Mouse (Mus musculus) CH12.LX (cell line): ENCODE data around the gene Stag1. TPM values are rescaled to one million over a fixed set of nuclear protein-coding genes. Genes with fewer than 3 reads are reported as not detected.

Experiments used
- DNase-seq: peaks from one replicate; pipeline ENCODE4 v3.0.0-alpha.2; 2013; ENCODE audit errors: extremely low read depth
- H3K27ac ChIP-seq: 2 replicates; pipeline ENCODE4 v1.5.1; 2012; ENCODE audit warnings: low read depth, mild to moderate bottlenecking, control low read depth, moderate library complexity; ENCODE audit not compliant: insufficient read depth
- H3K27me3 ChIP-seq: replicated peaks from 2 replicates; pipeline ENCODE3; 2012; ENCODE audit warnings: inconsistent platforms
- H3K36me3 ChIP-seq, 2 experiments: replicated peaks in 1 of 2; 2 replicates each; pipeline versions ENCODE3 to v1.6.1; 2012; ENCODE audit warnings: inconsistent platforms in 1 of 2, low read length in 1 of 2, mild to moderate bottlenecking in 1 of 2, mixed read lengths in 1 of 2, moderate library complexity in 1 of 2; ENCODE audit not compliant: control insufficient read depth in 1 of 2, insufficient read depth in 1 of 2
- H3K4me1 ChIP-seq, 2 experiments: 2 replicates each; pipeline ENCODE4 v1.6.1; 2012; ENCODE audit warnings: inconsistent platforms in 1 of 2, moderate library complexity in 1 of 2; ENCODE audit not compliant: insufficient read depth in 2 of 2, control insufficient read depth in 1 of 2
- H3K4me2 ChIP-seq: 2 replicates; pipeline ENCODE4 v1.6.1; 2012; ENCODE audit warnings: low read depth, mild to moderate bottlenecking, control low read depth; ENCODE audit not compliant: poor library complexity, insufficient read depth, severe bottlenecking
- H3K4me3 ChIP-seq, 3 experiments: fragments of 150-350 bp in 1 of 3; sonication (generic) in 1 of 3; replicated peaks in 1 of 3; 2 replicates each; pipeline versions ENCODE3 to v1.5.1; 2011 to 2012; ENCODE audit warnings: low read depth in 2 of 3, low read length in 2 of 3, mild to moderate bottlenecking in 2 of 3, moderate library complexity in 2 of 3, control low read depth in 1 of 3, improper control_type of control experiment in 1 of 3, inconsistent platforms in 1 of 3, mixed read lengths in 1 of 3; ENCODE audit not compliant: poor library complexity in 1 of 3
- H3K79me2 ChIP-seq: replicated peaks from 2 replicates; pipeline ENCODE4 v1.6.1; 2012; ENCODE audit warnings: mild to moderate bottlenecking, moderate library complexity; ENCODE audit not compliant: control insufficient read depth, poor library complexity, insufficient read depth, severe bottlenecking; ENCODE audit errors: extremely low read depth
- H3K9ac ChIP-seq: 2 replicates; pipeline ENCODE4 v1.6.1; 2012; ENCODE audit warnings: low read depth, mild to moderate bottlenecking, control low read depth, moderate library complexity; ENCODE audit not compliant: insufficient read depth
- H3K9me3 ChIP-seq: replicated peaks from 2 replicates; pipeline ENCODE3; 2012; ENCODE audit warnings: low read length, inconsistent platforms, mixed read lengths
- BHLHE40 ChIP-seq: IDR thresholded peaks from 2 replicates; pipeline ENCODE4 v1.6.1; 2011; ENCODE audit warnings: mild to moderate bottlenecking, low read depth, low read length, improper control_type of control experiment
- CHD2 ChIP-seq: IDR thresholded peaks from 2 replicates; pipeline ENCODE4 v1.6.1; 2011; ENCODE audit warnings: low read length, improper control_type of control experiment
- E2F4 ChIP-seq: IDR thresholded peaks from 2 replicates; pipeline ENCODE4 v1.6.1; 2011; ENCODE audit warnings: low read depth, low read length, improper control_type of control experiment; ENCODE audit not compliant: insufficient replicate concordance
- GABPA ChIP-seq: IDR thresholded peaks from 2 replicates; pipeline ENCODE4 v1.6.1; 2012; ENCODE audit warnings: low read depth, low read length, improper control_type of control experiment, inconsistent platforms; ENCODE audit not compliant: insufficient replicate concordance
- HCFC1 ChIP-seq: IDR thresholded peaks from 2 replicates; pipeline ENCODE4 v1.6.1; 2012; ENCODE audit warnings: low read depth, mild to moderate bottlenecking, inconsistent platforms, low read length, improper control_type of control experiment
- IRF4 ChIP-seq: IDR thresholded peaks from 2 replicates; pipeline ENCODE4 v1.6.1; 2014; ENCODE audit warnings: low read depth, mild to moderate bottlenecking, inconsistent platforms, low read length, improper control_type of control experiment
- JUN ChIP-seq: IDR thresholded peaks from 2 replicates; pipeline ENCODE4 v1.6.1; 2011; ENCODE audit warnings: low read depth, mild to moderate bottlenecking, low read length, improper control_type of control experiment, moderate library complexity; ENCODE audit not compliant: insufficient read depth
- KAT2A ChIP-seq: IDR thresholded peaks from 2 replicates; pipeline ENCODE4 v1.6.1; 2012; ENCODE audit warnings: low read length, improper control_type of control experiment, inconsistent platforms; ENCODE audit not compliant: insufficient replicate concordance
- MAZ ChIP-seq: IDR thresholded peaks from 2 replicates; pipeline ENCODE4 v1.6.1; 2012; ENCODE audit warnings: low read depth, mild to moderate bottlenecking, inconsistent platforms, low read length, improper control_type of control experiment, moderate library complexity
- MXI1 ChIP-seq: IDR thresholded peaks from 2 replicates; pipeline ENCODE4 v1.6.1; 2011; ENCODE audit warnings: mild to moderate bottlenecking, low read depth, low read length, improper control_type of control experiment
- NRF1 ChIP-seq: IDR thresholded peaks from 2 replicates; pipeline ENCODE4 v1.6.1; 2014; ENCODE audit warnings: low read depth, mild to moderate bottlenecking, inconsistent platforms, low read length, improper control_type of control experiment, moderate library complexity
- RCOR1 ChIP-seq: conservative IDR thresholded peaks from 2 replicates; pipeline ENCODE4 v1.6.1; 2012; ENCODE audit warnings: low read depth, mild to moderate bottlenecking, inconsistent platforms, low read length, improper control_type of control experiment
- SIN3A ChIP-seq: IDR thresholded peaks from 2 replicates; pipeline ENCODE4 v1.6.1; 2012; ENCODE audit warnings: low read length, improper control_type of control experiment, inconsistent platforms
- SMC3 ChIP-seq: IDR thresholded peaks from 2 replicates; pipeline ENCODE4 v1.6.1; 2011; ENCODE audit warnings: low read depth, low read length, improper control_type of control experiment
- TBP ChIP-seq: conservative IDR thresholded peaks from 2 replicates; pipeline ENCODE4 v1.6.1; 2011; ENCODE audit warnings: low read depth, low read length, improper control_type of control experiment
- TCF12 ChIP-seq: IDR thresholded peaks from 2 replicates; pipeline ENCODE4 v1.6.1; 2014; ENCODE audit warnings: low read depth, mild to moderate bottlenecking, inconsistent platforms, low read length, improper control_type of control experiment
- ZKSCAN1 ChIP-seq: IDR thresholded peaks from 2 replicates; pipeline ENCODE4 v1.6.1; 2012; ENCODE audit warnings: low read depth, inconsistent platforms, low read length, improper control_type of control experiment, borderline replicate concordance
- dilution Hi-C: fragments of 300-500 bp; cut with MboI; formaldehyde crosslinking; loops from 2 replicates; pipeline ENCODE4 v1.14.3; 2020; ENCODE audit warnings: low sequenced_read_pairs; ENCODE audit not compliant: extremely low pct_unique_long_range_greater_than_20kb, extremely low pct_ligation_motif_present
- in situ Hi-C: fragments of 300-500 bp; cut with MboI; formaldehyde crosslinking; loops from 3 replicates; pipeline ENCODE4 v1.14.3; 2019; ENCODE audit warnings: low sequenced_read_pairs, low pct_ligation_motif_present, low pct_unique_long_range_greater_than_20kb, mixed read lengths
- polyA plus RNA-seq: library from polyadenylated mRNA; unstranded; fragments of >175 nt; gene quantifications from 2 replicates; pipeline ENCODE4 v1.2.1, GENCODE M21; 2012; ENCODE audit warnings: low read depth; ENCODE audit not compliant: insufficient read length
- total RNA-seq, 2 experiments: library from RNA; depleted of rRNA; stranded (reverse); fragments of 300-350 nt in 1 of 2; fragments of >200 nt in 1 of 2; gene quantifications; 2 replicates each; pipeline ENCODE4 v1.2.3; 2012 to 2014

The Stag1 gene
- total and polyA plus RNA-seq, 3 experiments = 24.5 to 45.9 (median 33.7) TPM

DNA sequence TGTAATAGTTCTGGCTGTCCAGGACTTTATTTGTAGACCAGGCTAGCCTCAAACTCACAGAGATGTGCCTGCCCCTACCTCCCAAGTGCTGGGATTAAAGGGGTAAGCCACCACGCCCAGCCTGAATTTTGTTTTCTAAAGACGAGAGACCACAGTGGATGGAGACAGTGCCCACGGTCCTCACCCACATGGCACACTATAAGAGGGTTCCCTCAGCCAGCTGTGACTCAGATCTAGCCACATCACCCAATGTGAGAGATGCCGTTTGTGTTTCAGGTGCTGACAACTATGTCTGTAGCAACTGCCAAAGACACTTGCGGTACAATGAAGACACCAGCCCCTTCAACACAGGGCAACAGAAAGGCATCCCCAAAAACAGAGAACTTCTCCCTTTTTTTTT is 389.4 kb downstream of the Stag1 start:
- H3K4me1 ChIP-seq = no peaks in the 10 kb centered on the region
- H3K9ac ChIP-seq = no peak overlapping the region
- H3K79me2 ChIP-seq = no peaks in the 10 kb centered on the region
- DNase-seq = no peak
- H3K9me3 ChIP-seq = peaks cover 8% of the 10 kb centered on the region
- H3K36me3 ChIP-seq = peaks cover 0 to 43% of the 10 kb centered on the region in 2 experiments
- TF ChIP-seq SMC3 (no peak), MAZ (no peak), KAT2A (no peak), BHLHE40 (no peak), JUN (no peak), HCFC1 (no peak), CHD2 (no peak)
- TF ChIP-seq, all 38 proteins: peak for 0
- Histone ChIP-seq H3K27ac (no peak overlapping the region), H3K4me2 (no peak overlapping the region), H3K4me3 (no peak overlapping the region), H3K27me3 (no peaks in the 10 kb centered on the region)
- in situ Hi-C loops (no loop called here), dilution Hi-C loops (no loop called here)

DNA sequence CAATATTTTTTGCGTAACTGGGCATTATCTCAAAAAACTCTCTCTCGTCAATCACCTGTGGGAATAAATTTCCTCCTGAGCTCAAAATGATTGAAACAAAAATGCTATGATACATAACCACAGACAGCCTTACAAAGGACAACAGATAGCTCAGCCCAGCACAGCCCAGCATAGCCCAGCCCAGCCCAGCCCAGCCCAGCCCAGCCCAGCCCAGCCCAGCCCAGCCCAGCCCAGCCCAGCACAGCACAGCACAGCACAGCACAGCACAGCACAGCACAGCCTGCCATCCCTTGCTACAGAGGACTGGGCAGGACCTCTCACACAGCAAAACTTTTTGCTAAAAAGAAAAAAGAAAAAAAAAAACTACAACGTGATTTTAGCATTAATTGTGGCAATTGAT is 390.3 kb downstream of the Stag1 start:
- TF ChIP-seq RCOR1 (no peak), CHD2 (no peak), GABPA (no peak), SMC3 (no peak), TCF12 (no peak), IRF4 (no peak), HCFC1 (no peak), MXI1 (no peak), E2F4 (no peak), SIN3A (no peak), NRF1 (no peak), ZKSCAN1 (no peak), JUN (no peak), TBP (no peak)
- Histone ChIP-seq H3K9ac (no peak overlapping the region), H3K4me3 (no peak overlapping the region), H3K4me1 (no peaks in the 10 kb centered on the region), H3K36me3 (peaks cover 0 to 44% of the 10 kb centered on the region in 2 experiments), H3K79me2 (no peaks in the 10 kb centered on the region), H3K27me3 (no peaks in the 10 kb centered on the region), H3K4me2 (no peak overlapping the region), H3K27ac (no peak overlapping the region), H3K9me3 (peaks cover 8% of the 10 kb centered on the region)
- in situ Hi-C loops = no loop called here
- dilution Hi-C loops = no loop called here
- no peak for DNase-seq
